Mouse (Mus musculus) midbrain, embryonic 11.5 days (tissue): ENCODE data around the gene Fbxo34. TPM values are rescaled to one million over a fixed set of nuclear protein-coding genes. Genes with fewer than 3 reads are reported as not detected.
"Not testable (repeated sequence)": the region's sequence is repeated elsewhere in the genome, so short reads cannot be mapped to it uniquely, and the experiment has no call there.

Experiments
- ATAC-seq: fragments of 200-750 bp; cut with Nextera tagmentation; 2 replicates; pipeline ENCODE4 v1.8.0; 2017; ENCODE audit warnings: moderate TSS enrichment, moderate library complexity; ENCODE audit not compliant: low FRiP score
- DNase-seq: peaks from one replicate; pipeline ENCODE4 v3.0.0; 2015; ENCODE audit warnings: low spot score; ENCODE audit errors: missing footprints
- H3K27ac ChIP-seq: fragments of 300-500 bp; sonication (generic); 2 replicates; pipeline ENCODE4 v1.5.1; 2014; ENCODE audit warnings: low read depth, low read length
- H3K27me3 ChIP-seq: fragments of 300-500 bp; sonication (generic); 2 replicates; pipeline ENCODE4 v1.6.1; 2014; ENCODE audit warnings: mild to moderate bottlenecking, low read length, moderate library complexity, mixed read lengths; ENCODE audit not compliant: control insufficient read depth, insufficient read depth
- H3K36me3 ChIP-seq: fragments of 300-500 bp; sonication (generic); 2 replicates; pipeline ENCODE4 v1.6.1; 2014; ENCODE audit warnings: mild to moderate bottlenecking, low read length, moderate library complexity, mixed read lengths; ENCODE audit not compliant: control insufficient read depth, insufficient read depth
- H3K4me1 ChIP-seq: fragments of 300-500 bp; sonication (generic); 2 replicates; pipeline ENCODE4 v1.6.1; 2014; ENCODE audit warnings: low read length; ENCODE audit not compliant: control insufficient read depth, insufficient read depth
- H3K4me2 ChIP-seq: fragments of 300-500 bp; sonication (generic); 2 replicates; pipeline ENCODE4 v1.6.1; 2014; ENCODE audit warnings: mild to moderate bottlenecking, moderate library complexity
- H3K4me3 ChIP-seq: fragments of 300-500 bp; sonication (generic); 2 replicates; pipeline ENCODE4 v1.5.1; 2014; ENCODE audit warnings: low read depth, low read length
- H3K9ac ChIP-seq: fragments of 300-500 bp; sonication (generic); 2 replicates; pipeline ENCODE4 v1.6.1; 2014; ENCODE audit warnings: low read length
- H3K9me3 ChIP-seq: fragments of 300-500 bp; sonication (generic); 2 replicates; pipeline ENCODE4 v1.6.1; 2016; ENCODE audit warnings: low read length; ENCODE audit not compliant: control insufficient read depth
- WGBS: fragments of 180-500 bp; shearing (Covaris S2); extraction: QIAGEN DNeasy Blood & Tissue Kit; methylation state at CpG from one replicate; pipeline ENCODE4 v1.1.7; 2014; 5-methylcytosine and 5-hydroxymethylcytosine counted together
- polyA plus RNA-seq: library from polyadenylated mRNA; unstranded; fragments of >200 nt; fragmentation: Nextera tagmentation; extraction: Ambion mirVana; gene quantifications from 2 replicates; pipeline ENCODE4 v1.2.1, GENCODE M21; 2014

The Fbxo34 gene
- polyA plus RNA-seq: 20.2 and 24.0 TPM in 2 replicates

GRCm38 (mm10) chr14:47450121-47450520, at the start of gene Fbxo34:
TSS of gene Fbxo34 (plus strand) at chr14:47450421.
- not testable (repeated sequence) for ATAC-seq, H3K27ac ChIP-seq, H3K9ac ChIP-seq, H3K9me3 ChIP-seq, H3K36me3 ChIP-seq, H3K4me1 ChIP-seq, DNase-seq, H3K27me3 ChIP-seq, H3K4me2 ChIP-seq, H3K4me3 ChIP-seq
- WGBS: 98% methylated on average over 2 of the region's 5 CpGs

- H3K4me1 ChIP-seq: no peaks in the 10 kb centered on the region
- no peak overlapping the region for H3K9ac ChIP-seq
- DNase-seq (peak; percentile 56), ATAC-seq (no peak)
- H3K4me3 ChIP-seq: no peak overlapping the region
- peaks cover 28% of the 10 kb centered on the region for H3K36me3 ChIP-seq
- no peaks in the 10 kb centered on the region for H3K27me3 ChIP-seq
- H3K4me2 ChIP-seq: no peak overlapping the region
- H3K9me3 ChIP-seq: no peaks in the 10 kb centered on the region
- 91% methylated on average over 8 of the region's 8 CpGs for WGBS
- no peak overlapping the region for H3K27ac ChIP-seq
These were observed 47.5 kb upstream of the Fbxo34 start for GRCm38 (mm10) chr14:47402735-47403134.

- H3K4me1 ChIP-seq: no peaks in the 10 kb centered on the region
- H3K9me3 ChIP-seq: no peaks in the 10 kb centered on the region
- H3K4me2 ChIP-seq: no peak overlapping the region
- no peak overlapping the region for H3K4me3 ChIP-seq
- no peak for DNase-seq
- 88% methylated on average over 9 of the region's 9 CpGs for WGBS
- H3K36me3 ChIP-seq: peaks cover 37% of the 10 kb centered on the region
- no peaks in the 10 kb centered on the region for H3K27me3 ChIP-seq
- no peak for ATAC-seq
- H3K9ac ChIP-seq: no peak overlapping the region
- H3K27ac ChIP-seq: no peak overlapping the region
These were observed 44.2 kb upstream of the Fbxo34 start for GRCm38 (mm10) chr14:47406000-47406399.

- peaks cover 4% of the 10 kb centered on the region; the same call in 1 of the 2 replicates for H3K36me3 ChIP-seq
- peak overlapping the region; percentile 56 for H3K4me3 ChIP-seq
- H3K9me3 ChIP-seq: no peaks in the 10 kb centered on the region
- no peak overlapping the region for H3K27ac ChIP-seq
- DNase-seq (no peak), ATAC-seq (no peak)
- peaks cover 6% of the 10 kb centered on the region for H3K4me1 ChIP-seq
- no peaks in the 10 kb centered on the region for H3K27me3 ChIP-seq
- peak overlapping the region; percentile 63 for H3K4me2 ChIP-seq
- peak overlapping the region; percentile 69 for H3K9ac ChIP-seq
- 44% methylated on average over 3 of the region's 3 CpGs for WGBS
These were observed 32.9 kb upstream of the Fbxo34 start for GRCm38 (mm10) chr14:47417346-47417745.

- peak within 1 kb of the TSS; percentile 56 for H3K4me3 ChIP-seq
- H3K27ac ChIP-seq: no peak within 1 kb of the TSS
- WGBS: 2% methylated on average over 36 of the region's 36 CpGs
These were observed 32.2 kb upstream of the Fbxo34 start, which contains the start of gene Dlgap5 for GRCm38 (mm10) chr14:47417775-47418665. TSS of gene Dlgap5 (minus strand) at chr14:47418407.

GRCm38 (mm10) chr14:47418666-47418991, 31.6 kb upstream of the Fbxo34 start:
- WGBS: 58% methylated on average over 5 of the region's 5 CpGs
- peak overlapping the region; percentile 63; the same call in 1 of the 2 replicates for H3K4me2 ChIP-seq
- peak overlapping the region; percentile 56; the same call in 1 of the 2 replicates for H3K4me3 ChIP-seq
- DNase-seq (no peak), ATAC-seq (no peak)
- H3K4me1 ChIP-seq: peaks cover 6% of the 10 kb centered on the region
- H3K36me3 ChIP-seq: no peaks in the 10 kb centered on the region; the same call in 1 of the 2 replicates
- H3K27me3 ChIP-seq: no peaks in the 10 kb centered on the region
- H3K27ac ChIP-seq: no peak overlapping the region
- H3K9ac ChIP-seq: peak overlapping the region; percentile 55
- H3K9me3 ChIP-seq: no peaks in the 10 kb centered on the region

More at GRCm38 (mm10) chr14:47417775-47418665, 32.2 kb upstream of the Fbxo34 start, which contains the start of gene Dlgap5:
- H3K9ac ChIP-seq: peak within 1 kb of the TSS; percentile 69
- ATAC-seq (peak; percentile 98), DNase-seq (peak; percentile 98)
- no peaks in the 10 kb centered on the region for H3K9me3 ChIP-seq
- H3K27me3 ChIP-seq: no peaks in the 10 kb centered on the region
- H3K36me3 ChIP-seq: no peaks in the 10 kb centered on the region; the same call in 1 of the 2 replicates
- peak within 1 kb of the TSS; percentile 63 for H3K4me2 ChIP-seq
- H3K4me1 ChIP-seq: peaks cover 6% of the 10 kb centered on the region

- Histone ChIP-seq H3K27me3 (no peaks in the 10 kb centered on the region), H3K9ac (peak overlapping the region; percentile 55; the same call in 1 of the 2 replicates), H3K9me3 (no peaks in the 10 kb centered on the region), H3K4me1 (peaks cover 6% of the 10 kb centered on the region), H3K4me2 (no peak overlapping the region), H3K27ac (no peak overlapping the region), H3K36me3 (no peaks in the 10 kb centered on the region), H3K4me3 (no peak overlapping the region)
- DNase-seq: no peak
- ATAC-seq: no peak
- WGBS: 90% methylated on average over 9 of the region's 9 CpGs
These were observed 31.1 kb upstream of the Fbxo34 start for GRCm38 (mm10) chr14:47419034-47419625.

- Histone ChIP-seq H3K4me1 (peaks cover 6% of the 10 kb centered on the region), H3K9ac (no peak overlapping the region), H3K36me3 (no peaks in the 10 kb centered on the region), H3K4me3 (no peak overlapping the region), H3K9me3 (no peaks in the 10 kb centered on the region), H3K27me3 (no peaks in the 10 kb centered on the region), H3K4me2 (no peak overlapping the region), H3K27ac (no peak overlapping the region)
- DNase-seq (no peak), ATAC-seq (no peak)
- 95% methylated on average over 24 of the region's 24 CpGs for WGBS
These were observed 30.4 kb upstream of the Fbxo34 start for GRCm38 (mm10) chr14:47419723-47420276.

- Histone ChIP-seq H3K9me3 (no peaks in the 10 kb centered on the region), H3K4me3 (no peak overlapping the region), H3K27me3 (no peaks in the 10 kb centered on the region), H3K9ac (no peak overlapping the region), H3K4me1 (peaks cover 6% of the 10 kb centered on the region), H3K36me3 (no peaks in the 10 kb centered on the region), H3K4me2 (no peak overlapping the region), H3K27ac (no peak overlapping the region)
- WGBS: 43% methylated on average over 2 of the region's 2 CpGs
- ATAC-seq: no peak
- no peak for DNase-seq
These were observed 28.6 kb upstream of the Fbxo34 start for GRCm38 (mm10) chr14:47421606-47422005.
